Mouse (Mus musculus): ENCODE measurements at regions not wholly inside any gene's neighbourhood (a gene's known extent, or its start where the extent isn't known, plus 50 kb on each side); places are given as distances from the start of the nearest gene placed in this dataset.
"Not testable (repeated sequence)": the region's sequence is repeated elsewhere in the genome, so short reads cannot be mapped to it uniquely, and the experiment has no call there.

GRCm38 (mm10) chr1:101901601-101902000, 2129.0 kb downstream of the Cntnap5b start:
- DNase-seq (ENCODE audit: inconsistent age in 2 of 2, low spot score in 1 of 2): not testable (repeated sequence)

- DNase-seq (ENCODE audit: inconsistent age in 2 of 2, low spot score in 1 of 2): peak; percentile 8 to 43
Measured at GRCm38 (mm10) chr1:101902154-101902825, 2129.7 kb downstream of the Cntnap5b start.

- DNase-seq (ENCODE audit: inconsistent age in 2 of 2, low spot score in 1 of 2): peak; percentile 8 to 27
Measured at GRCm38 (mm10) chr1:101902826-101903210, 2130.3 kb downstream of the Cntnap5b start.

- DNase-seq (ENCODE audit: inconsistent age in 2 of 2, low spot score in 1 of 2): not testable (repeated sequence)
Measured at GRCm38 (mm10) chr1:101916991-101917390, 2144.4 kb downstream of the Cntnap5b start.

DNA sequence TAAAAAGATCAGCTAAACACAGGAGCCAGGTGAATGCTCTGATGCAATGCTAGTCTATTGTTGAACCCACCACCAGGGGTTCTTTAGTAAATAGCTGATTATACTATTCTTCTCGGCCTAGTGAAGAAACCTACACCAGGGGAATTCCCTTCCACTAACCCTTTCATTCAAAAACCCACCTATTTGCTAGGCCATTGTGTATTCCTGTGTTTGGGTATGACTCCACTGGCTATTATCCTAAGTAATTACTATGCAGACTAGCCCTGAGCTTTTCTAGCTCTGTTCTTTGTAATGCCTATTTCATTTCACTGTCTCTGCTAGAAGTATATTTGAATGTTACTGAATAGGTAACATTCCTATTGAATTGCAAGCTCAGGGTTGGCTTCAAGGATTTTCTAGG, 2146.3 kb downstream of the Cntnap5b start:
- no peak for DNase-seq (ENCODE audit: inconsistent age in 2 of 2, low spot score in 1 of 2)

GRCm38 (mm10) chr1:101941107-101941506, 2168.5 kb downstream of the Cntnap5b start:
- DNase-seq (ENCODE audit: inconsistent age in 2 of 2, low spot score in 1 of 2): no peak
